In the genomic region with DNA sequence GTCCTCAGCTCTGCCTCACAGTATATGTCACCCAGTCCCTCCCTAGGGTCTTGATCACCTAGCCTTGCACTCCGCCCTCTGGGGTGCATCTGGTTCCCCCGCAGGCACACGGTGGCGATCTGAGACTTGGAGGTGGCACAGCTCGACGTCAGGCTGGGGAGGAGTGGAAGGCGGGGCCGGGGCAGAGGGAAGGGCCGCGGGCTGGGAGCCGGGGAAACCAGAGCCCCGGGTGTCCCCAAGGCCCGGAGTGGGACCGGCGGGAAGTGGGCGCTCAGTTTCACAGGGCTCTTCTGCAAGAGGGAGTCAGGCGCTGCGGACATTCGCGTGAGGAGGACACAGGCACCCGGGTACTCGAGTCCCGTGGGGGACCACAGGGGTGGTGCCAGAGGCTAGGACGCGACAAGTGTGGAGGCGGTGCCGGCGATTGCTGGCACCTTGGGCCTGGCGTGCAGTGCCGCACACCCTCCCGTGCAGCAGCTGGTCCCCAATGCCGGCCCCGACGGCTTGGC, we compare ENCODE assay signal across 8 mouse cellular contexts. TPM values are rescaled to one million over a fixed set of nuclear protein-coding genes. Genes with fewer than 3 reads are reported as not detected.
A peak's percentile ranks its signal among the peaks of the same experiment; 100 is the strongest.
DNase-seq lines count a peak whose midpoint lies in the region; ATAC-seq and TF ChIP-seq lines count a peak whose summit lies in the region.

No protein-coding gene starts in this region.

- dilution Hi-C loops in CH12.LX (cut with MboI; ENCODE audit: extremely low pct_ligation_motif_present, extremely low pct_unique_long_range_greater_than_20kb, low sequenced_read_pairs) = no loop called here

- no peaks in the 10 kb centered on the region for H3K27me3 ChIP-seq in CH12.LX (replicated peaks)
- peaks cover 35% of the 10 kb centered on the region for H3K27me3 ChIP-seq in hindbrain, embryonic 15.5 days
- H3K27me3 ChIP-seq in liver, adult 2 months (ENCODE audit: control insufficient read depth, insufficient read depth, low read length) = no peaks in the 10 kb centered on the region
- H3K27me3 ChIP-seq in midbrain, embryonic 16.5 days (ENCODE audit: control insufficient read depth, insufficient read depth, low read depth, low read length) = peaks cover 31% of the 10 kb centered on the region

- H3K79me2 ChIP-seq in CH12.LX (replicated peaks; ENCODE audit: control insufficient read depth, extremely low read depth, insufficient read depth, poor library complexity, severe bottlenecking) = peaks cover 3% of the 10 kb centered on the region
- H3K79me2 ChIP-seq in liver, adult 2 months (ENCODE audit: control insufficient read depth, insufficient read depth, low read length) = no peaks in the 10 kb centered on the region

- TF ChIP-seq CTCF in CH12.LX (conservative IDR thresholded peaks at IDR 0.05 in 1 of 2, IDR thresholded peaks at IDR 0.05 in 1 of 2; ENCODE audit: low read depth in 2 of 2, low read length in 2 of 2) = peak in 1 of 2 experiments; percentile 58; a peak in 2 of 4 replicates
- peak; percentile 50 for TF ChIP-seq CTCF in liver, adult 2 months (IDR thresholded peaks at IDR 0.05; ENCODE audit: low read depth, low read length)

- H3K27ac ChIP-seq in CH12.LX (ENCODE audit: insufficient read depth, low read depth) = peak overlapping the region; percentile 21; the same call in 1 of the 2 replicates
- no peak overlapping the region for H3K27ac ChIP-seq in hindbrain, embryonic 15.5 days (replicated peaks)
- peak overlapping the region; percentile 33; the same call in 1 of the 2 replicates for H3K27ac ChIP-seq in liver, adult 2 months (replicated peaks; ENCODE audit: insufficient read depth, low read depth, low read length)
- no peak overlapping the region for H3K27ac ChIP-seq in midbrain, embryonic 16.5 days (ENCODE audit: low read length)

- H3K36me3 ChIP-seq in CH12.LX (replicated peaks in 1 of 2; ENCODE audit: control insufficient read depth in 1 of 2, insufficient read depth in 1 of 2, low read length in 1 of 2) = peaks cover 0 to 25% of the 10 kb centered on the region in 2 experiments
- H3K36me3 ChIP-seq in hindbrain, embryonic 15.5 days = no peaks in the 10 kb centered on the region
- no peaks in the 10 kb centered on the region for H3K36me3 ChIP-seq in liver, adult 2 months (ENCODE audit: control insufficient read depth, insufficient read depth, low read length)
- no peaks in the 10 kb centered on the region for H3K36me3 ChIP-seq in midbrain, embryonic 16.5 days (ENCODE audit: control insufficient read depth, insufficient read depth, low read length)

- peak; percentile 54 for DNase-seq in CH12.LX (ENCODE audit: extremely low read depth)
- peak; percentile 81 for DNase-seq in adrenal gland, postnatal 25 days
- peak; percentile 68 to 77 for DNase-seq in gastrocnemius, adult 8-10 months (ENCODE audit: low spot score in 2 of 2)
- DNase-seq in liver, adult 2 months (ENCODE audit: extremely low read depth, low read depth, low spot score) = peak; percentile 44
- DNase-seq in thymus, postnatal 14 days = peak; percentile 69
- no peak for DNase-seq in left cerebral cortex, adult 9 months (ENCODE audit: low spot score in 2 of 2)

- ATAC-seq in hindbrain, embryonic 15.5 days (ENCODE audit: low FRiP score, low read depth) = peak; percentile 4; the same call in 1 of the 2 replicates
- ATAC-seq in midbrain, embryonic 16.5 days = no peak

- no peak for TF ChIP-seq EP300 in CH12.LX (IDR thresholded peaks at IDR 0.05; ENCODE audit: low read length)

- peak overlapping the region; percentile 34 to 55 (median 51) for H3K4me3 ChIP-seq in CH12.LX (replicated peaks in 1 of 3; ENCODE audit: low read depth in 2 of 3, low read length in 2 of 3, poor library complexity in 1 of 3)
- H3K4me3 ChIP-seq in hindbrain, embryonic 15.5 days = peak overlapping the region; percentile 16
- peak overlapping the region; percentile 76 for H3K4me3 ChIP-seq in liver, adult 2 months (ENCODE audit: insufficient read depth, low read depth, low read length)
- no peak overlapping the region for H3K4me3 ChIP-seq in midbrain, embryonic 16.5 days (ENCODE audit: low read depth, low read length)

- TF ChIP-seq POLR2A in CH12.LX (IDR thresholded peaks at IDR 0.05; ENCODE audit: low read depth, low read length) = no peak
- no peak for TF ChIP-seq POLR2A in liver, adult 2 months (IDR thresholded peaks at IDR 0.05; ENCODE audit: extremely low read depth, insufficient read depth, low read length)

- H3K4me1 ChIP-seq in CH12.LX (ENCODE audit: control insufficient read depth in 1 of 2, insufficient read depth in 2 of 2) = peaks cover 24 to 58% of the 10 kb centered on the region in 2 experiments
- 0 out of 2 replicates have a peak, but pooled peaks cover 12% of the 10 kb centered on the region for H3K4me1 ChIP-seq in hindbrain, embryonic 15.5 days (replicated peaks)
- H3K4me1 ChIP-seq in liver, adult 2 months (ENCODE audit: control insufficient read depth, insufficient read depth, low read length) = peaks cover 9% of the 10 kb centered on the region
- H3K4me1 ChIP-seq in midbrain, embryonic 16.5 days (ENCODE audit: control insufficient read depth, insufficient read depth, low read length) = peaks cover 4% of the 10 kb centered on the region; the same call in 1 of the 2 replicates

- peak overlapping the region; percentile 75 for H3K4me2 ChIP-seq in CH12.LX (ENCODE audit: insufficient read depth, low read depth, poor library complexity, severe bottlenecking)
- peak overlapping the region; percentile 48 for H3K4me2 ChIP-seq in hindbrain, embryonic 15.5 days
- peak overlapping the region; percentile 36 for H3K4me2 ChIP-seq in midbrain, embryonic 16.5 days (ENCODE audit: low read length)

- WGBS in hindbrain, embryonic 15.5 days = 6% methylated on average over 34 of the region's 34 CpGs
- WGBS in liver, adult 2 months = 9% methylated on average over 34 of the region's 34 CpGs
- WGBS in midbrain, embryonic 16.5 days = 4% methylated on average over 33 of the region's 34 CpGs

- 0 out of 2 replicates have a peak overlapping the region, but pooled peaks have one; percentile 7 for H3K9ac ChIP-seq in CH12.LX (ENCODE audit: insufficient read depth, low read depth)
- no peak overlapping the region for H3K9ac ChIP-seq in hindbrain, embryonic 15.5 days
- peak overlapping the region; percentile 69 for H3K9ac ChIP-seq in liver, adult 2 months (ENCODE audit: low read depth, low read length)
- H3K9ac ChIP-seq in midbrain, embryonic 16.5 days (ENCODE audit: low read depth, low read length) = 0 out of 2 replicates have a peak overlapping the region, but pooled peaks have one; percentile 14

- TF ChIP-seq RAD21 in CH12.LX (IDR thresholded peaks at IDR 0.05; ENCODE audit: low read depth, low read length) = peak; percentile 48

- no peaks in the 10 kb centered on the region for H3K9me3 ChIP-seq in CH12.LX (replicated peaks; ENCODE audit: low read length)
- no peaks in the 10 kb centered on the region for H3K9me3 ChIP-seq in hindbrain, embryonic 15.5 days
- no peaks in the 10 kb centered on the region for H3K9me3 ChIP-seq in midbrain, embryonic 16.5 days (replicated peaks; ENCODE audit: control insufficient read depth, low read length, poor library complexity, severe bottlenecking)

- in situ Hi-C loops in CH12.LX (cut with MboI; ENCODE audit: low pct_ligation_motif_present, low pct_unique_long_range_greater_than_20kb, low sequenced_read_pairs) = no loop called here

TF ChIP-seq in CH12.LX, 34 proteins besides CTCF, POLR2A, EP300 and RAD21 (continues in another document):
- TF ChIP-seq ELF1 (IDR thresholded peaks at IDR 0.05; ENCODE audit: low read depth, low read length) (0 out of 2 replicates have a peak, but pooled peaks have one; percentile 6), MXI1 (IDR thresholded peaks at IDR 0.05; ENCODE audit: low read depth, low read length) (peak; percentile 25; the same call in 1 of the 2 replicates)

RNA-seq across cellular contexts. Expression of a gene that starts 18.4 kb away (rescaled TPM):
- 4.1 and 4.8 TPM in 2 replicates for total RNA-seq in CH12.LX (2012; rRNA removed)
- 1.2 and 1.7 TPM in 2 replicates for total RNA-seq in CH12.LX (2014; rRNA removed)
- 7.2 and 7.6 TPM in 2 replicates for polyA plus RNA-seq in CH12.LX (2012; ENCODE audit: insufficient read length, low read depth)
- 12.9 and 13.1 TPM in 2 replicates for total RNA-seq in adrenal gland, postnatal 25 days (2021)
- total RNA-seq in gastrocnemius, adult 8-10 months (2022) = 10 to 100 TPM; 40.7 to 51.5 (median 47.0) TPM
- polyA plus RNA-seq in hindbrain, embryonic 15.5 days (2015; fragmentation: Nextera tagmentation; extraction: Ambion mirVana) = 36.5 and 41.0 TPM in 2 replicates
- 1.0 and 1.5 TPM in 2 replicates for total RNA-seq in liver, adult 2 months (2014; rRNA removed)
- polyA plus RNA-seq in liver, adult 2 months (2012; rRNA removed) = 1.9 and 3.5 TPM in 2 replicates
- 44.2 and 49.3 TPM in 2 replicates for polyA plus RNA-seq in midbrain, embryonic 16.5 days (2015; fragmentation: Nextera tagmentation; extraction: Ambion mirVana)

RNA-seq across cellular contexts. Expression of a gene that starts 34.2 kb away (rescaled TPM):
- total RNA-seq in CH12.LX (2012; rRNA removed) (227 and 230 TPM in 2 replicates), CH12.LX (2014; rRNA removed) (84.1 and 87.2 TPM in 2 replicates)
- polyA plus RNA-seq in CH12.LX (2012; ENCODE audit: insufficient read length, low read depth) = 447 and 532 TPM in 2 replicates
- total RNA-seq in adrenal gland, postnatal 25 days (2021) = 190 and 202 TPM in 2 replicates
- total RNA-seq in gastrocnemius, adult 8-10 months (2022) = 100 to 1,000 TPM in 3 of 4 experiments, 10 to 100 TPM in 1; 95.0 to 132 (median 111) TPM
- 211 TPM in 2 replicates for polyA plus RNA-seq in hindbrain, embryonic 15.5 days (2015; fragmentation: Nextera tagmentation; extraction: Ambion mirVana)
- total RNA-seq in liver, adult 2 months (2014; rRNA removed) = 27.4 and 36.0 TPM in 2 replicates
- polyA plus RNA-seq in liver, adult 2 months (2012; rRNA removed) = 41.2 and 41.8 TPM in 2 replicates
- polyA plus RNA-seq in midbrain, embryonic 16.5 days (2015; fragmentation: Nextera tagmentation; extraction: Ambion mirVana) = 199 and 227 TPM in 2 replicates

RNA-seq across cellular contexts. Expression of a gene that starts 52.9 kb away (rescaled TPM):
- total RNA-seq in CH12.LX (2012; rRNA removed) (64.3 and 80.0 TPM in 2 replicates), CH12.LX (2014; rRNA removed) (39.0 and 40.6 TPM in 2 replicates)
- 45.1 and 49.6 TPM in 2 replicates for polyA plus RNA-seq in CH12.LX (2012; ENCODE audit: insufficient read length, low read depth)
- total RNA-seq in adrenal gland, postnatal 25 days (2021) = 17.7 and 22.4 TPM in 2 replicates
- total RNA-seq in gastrocnemius, adult 8-10 months (2022) = 1 to 10 TPM; 4.9 to 6.0 (median 5.8) TPM
- 11.3 and 11.7 TPM in 2 replicates for polyA plus RNA-seq in hindbrain, embryonic 15.5 days (2015; fragmentation: Nextera tagmentation; extraction: Ambion mirVana)
- total RNA-seq in liver, adult 2 months (2014; rRNA removed) = 9.3 and 16.4 TPM in 2 replicates
- polyA plus RNA-seq in liver, adult 2 months (2012; rRNA removed) = 18.2 and 21.0 TPM in 2 replicates
- polyA plus RNA-seq in midbrain, embryonic 16.5 days (2015; fragmentation: Nextera tagmentation; extraction: Ambion mirVana) = 9.7 and 9.9 TPM in 2 replicates

RNA-seq across cellular contexts. Expression of a gene that starts 55.2 kb away (rescaled TPM):
- total RNA-seq in CH12.LX (2012; rRNA removed) = 41.7 and 42.8 TPM in 2 replicates
- 16.2 and 18.4 TPM in 2 replicates for total RNA-seq in CH12.LX (2014; rRNA removed)
- 30.0 and 31.2 TPM in 2 replicates for polyA plus RNA-seq in CH12.LX (2012; ENCODE audit: insufficient read length, low read depth)
- 50.8 and 51.5 TPM in 2 replicates for total RNA-seq in adrenal gland, postnatal 25 days (2021)
- total RNA-seq in gastrocnemius, adult 8-10 months (2022) = 10 to 100 TPM; 54.9 to 59.4 (median 57.4) TPM
- 66.7 and 68.2 TPM in 2 replicates for polyA plus RNA-seq in hindbrain, embryonic 15.5 days (2015; fragmentation: Nextera tagmentation; extraction: Ambion mirVana)
- 29.5 and 37.3 TPM in 2 replicates for total RNA-seq in liver, adult 2 months (2014; rRNA removed)
- 69.1 and 76.4 TPM in 2 replicates for polyA plus RNA-seq in liver, adult 2 months (2012; rRNA removed)
- polyA plus RNA-seq in midbrain, embryonic 16.5 days (2015; fragmentation: Nextera tagmentation; extraction: Ambion mirVana) = 68.0 and 69.9 TPM in 2 replicates

Comparison
In these comparisons a context has a peak if more than half of its experiments do, and no peak if none do; other contexts are left out.
1. DNase-seq: peak in CH12.LX (single experiment), adrenal gland, postnatal 25 days (single experiment), gastrocnemius, adult 8-10 months (2 of 2), liver, adult 2 months (single experiment) and thymus, postnatal 14 days (single experiment); none in left cerebral cortex, adult 9 months (0 of 2).
2. H3K27ac ChIP-seq: peak in CH12.LX (single experiment) and liver, adult 2 months (single experiment); none in hindbrain, embryonic 15.5 days (single experiment) and midbrain, embryonic 16.5 days (single experiment).
3. Peak in every context shown above with its lines, with median percentiles within 50 percentile points of each other: H3K4me2 ChIP-seq.